Mouse (Mus musculus) left cerebral cortex, postnatal 36 days (tissue): ENCODE results near the gene Gata5. TPM values are rescaled to one million over a fixed set of nuclear protein-coding genes. Genes with fewer than 3 reads are reported as not detected.

ENCODE experiments used
- DNase-seq, 2 experiments: peaks; one replicate each; pipeline ENCODE4 v3.0.0; 2021 to 2022; ENCODE audit warnings: low spot score in 2 of 2, mixed read lengths in 1 of 2
- intact Hi-C: fragments of 180-260 bp; cut with DNase I; formaldehyde crosslinking; loops from one replicate; pipeline ENCODE4 v1.15.1; 2025
- total RNA-seq, 2 experiments: library from RNA; stranded (reverse); gene quantifications; 2 replicates each; pipeline ENCODE4 v1.2.3; 2021

The Gata5 gene
- total RNA-seq, 2 experiments from 2014 or later = not detected

DNA sequence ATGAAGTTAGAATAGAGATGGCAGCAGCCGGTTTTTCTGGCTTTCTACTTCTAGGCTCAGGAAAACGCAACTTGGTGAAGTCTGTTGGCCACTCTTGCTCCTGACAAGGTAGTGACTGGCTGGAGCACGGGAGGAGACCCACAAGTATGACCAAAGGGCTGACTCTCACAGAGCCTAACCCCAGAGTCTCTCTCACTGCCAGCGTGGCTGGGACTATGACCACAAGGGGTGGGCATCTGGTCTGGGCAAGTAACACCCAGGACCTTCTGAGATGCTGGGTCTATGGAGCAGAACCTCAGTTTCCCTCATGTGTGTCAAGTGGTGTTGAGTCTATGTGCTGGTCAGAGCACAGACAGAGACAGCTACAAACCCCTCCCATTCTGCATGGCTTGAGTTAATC, 58.1 kb downstream of the Gata5 start:
- no peak for DNase-seq
- intact Hi-C loops = loop anchor here (2.0 to 5.0 kb wide), 2 partner anchors 156 to 301 kb away; no protein-coding TSS in a partner anchor

DNA sequence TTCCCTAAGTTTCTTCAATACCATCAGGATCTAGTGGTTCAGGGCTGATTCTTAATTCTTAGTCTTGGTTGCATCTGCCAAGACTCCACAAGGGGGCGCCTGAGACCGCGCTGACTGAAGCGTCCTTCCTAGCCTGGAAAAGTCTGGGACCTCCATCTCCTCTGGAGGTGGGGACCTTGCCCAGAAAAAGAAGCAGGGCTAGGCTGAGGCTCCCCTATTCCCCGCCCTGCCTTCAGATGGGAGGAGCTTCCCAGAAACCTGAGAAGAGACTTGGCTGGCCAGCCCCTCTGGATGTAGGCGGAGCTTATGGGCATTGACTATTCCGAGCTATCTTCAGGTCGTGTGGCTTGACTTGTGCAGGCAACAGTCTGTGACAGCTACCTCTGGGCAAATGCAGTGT, 58.7 kb downstream of the Gata5 start:
- intact Hi-C loops = loop anchor here (1.0 to 5.0 kb wide), 3 partner anchors 71 to 301 kb away; no protein-coding TSS in a partner anchor

More for the DNA sequence above, 58.7 kb downstream of the Gata5 start:
- peak; percentile 68 to 74 for DNase-seq

Other genes starting within 250 kb of the Gata5 start
- 10 to 100 TPM; 94.8 to 99.4 TPM for gene Hrh3, start 230.2 kb downstream of the Gata5 start, total RNA-seq
- 10 to 100 TPM; 44.2 to 50.4 TPM for gene Osbpl2, start 215.4 kb downstream of the Gata5 start, total RNA-seq
- gene Adrm1, start 163.2 kb downstream of the Gata5 start, total RNA-seq = 100 to 1,000 TPM in 1 of 2 experiments, 10 to 100 TPM in 1; 95.4 to 105 TPM
- gene Lama5, start 108.8 kb downstream of the Gata5 start, total RNA-seq = 1 to 10 TPM; 6.3 to 7.2 TPM
- gene Rps21, start 77.3 kb downstream of the Gata5 start, total RNA-seq = 100 to 1,000 TPM; 622 to 695 TPM
- 10 to 100 TPM; 26.5 to 31.7 TPM for gene Cables2, start 61.2 kb downstream of the Gata5 start, total RNA-seq
- not detected for gene Rbbp8nl, start 44.8 kb downstream of the Gata5 start, total RNA-seq
- 1 to 10 TPM; 1.4 to 1.8 TPM for gene Slco4a1, start 121.5 kb upstream of the Gata5 start, total RNA-seq
- gene Ntsr1, start 165.3 kb upstream of the Gata5 start, total RNA-seq = 1 to 10 TPM; 6.9 to 7.4 TPM
- gene Mrgbp, start 246.6 kb upstream of the Gata5 start, total RNA-seq = 10 to 100 TPM; 15.3 to 17.7 TPM